Mouse (Mus musculus): ENCODE results near the gene Ank2.

DNA sequence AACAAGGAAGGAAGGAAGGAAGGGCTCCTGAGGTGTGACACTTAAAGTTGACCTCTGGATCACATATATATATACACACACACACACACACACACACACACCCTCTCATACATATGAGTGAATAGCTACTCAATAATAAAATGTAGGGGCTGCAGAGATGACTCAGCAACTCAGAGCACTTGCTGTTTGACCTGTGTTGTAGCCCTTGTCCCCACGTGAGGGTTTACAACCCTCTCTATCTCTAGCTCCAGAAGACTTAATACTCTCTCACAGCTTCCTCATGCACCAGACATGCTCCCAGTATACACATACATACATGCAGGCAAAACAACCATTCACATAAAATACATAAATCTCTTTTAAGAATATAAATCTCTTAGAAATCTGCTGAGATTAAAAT is 369.4 kb downstream of the Ank2 start:
- no peak for TF ChIP-seq CTCF (IDR thresholded peaks at IDR 0.05; ENCODE audit: low read depth, low read length)
- TF ChIP-seq POLR2A (IDR thresholded peaks at IDR 0.05; ENCODE audit: extremely low read depth, insufficient read depth, low read length), result no peak

All from liver, adult 2 months (tissue).